Mouse (Mus musculus): Measurements from ENCODE around the gene Ttc39a.

DNA sequence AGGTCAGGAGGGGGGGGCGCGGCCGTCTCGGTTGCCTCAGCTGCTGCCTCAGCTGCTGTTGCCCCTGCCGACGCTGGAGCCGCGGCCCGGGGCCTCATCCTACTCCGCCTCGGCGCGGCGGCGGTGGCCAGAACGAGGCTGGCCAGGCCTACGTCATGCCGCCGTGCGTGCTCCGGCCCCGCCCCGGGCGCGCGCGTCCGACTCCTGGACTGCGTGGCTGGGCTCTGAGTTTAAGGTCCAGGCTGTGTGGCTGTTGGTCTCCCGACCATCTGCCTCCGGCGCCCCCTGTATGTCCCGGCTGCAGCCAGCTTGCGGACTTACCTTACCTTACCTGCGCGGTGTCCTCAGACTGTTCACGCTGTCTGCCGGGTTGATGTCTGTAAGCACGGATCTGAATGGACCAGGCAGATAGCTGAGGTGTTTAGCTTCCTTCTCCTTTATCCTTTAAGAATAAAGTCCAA, 70.2 kb downstream of the Ttc39a start:
- TF ChIP-seq USF1 (IDR thresholded peaks at IDR 0.05; ENCODE audit: low read depth) (no peak), CTCF (IDR thresholded peaks at IDR 0.05; ENCODE audit: control insufficient read depth, insufficient read depth, insufficient read length) (no peak), MAX (IDR thresholded peaks at IDR 0.05) (no peak)

All from C2C12 (cell line).